Mouse (Mus musculus) liver, embryonic 11.5 days (tissue): ENCODE results near the gene Ndufc2. TPM values are rescaled to one million over a fixed set of nuclear protein-coding genes. Genes with fewer than 3 reads are reported as not detected.

Experiments
- ATAC-seq: fragments of 200-750 bp; cut with Nextera tagmentation; replicated peaks from 2 replicates; pipeline ENCODE4 v1.8.0; 2017; ENCODE audit warnings: moderate number of reproducible peaks, mild to moderate bottlenecking, moderate TSS enrichment, moderate library complexity; ENCODE audit not compliant: low FRiP score
- DNase-seq: peaks from one replicate; pipeline ENCODE4 v3.0.0-alpha.2; 2017; ENCODE audit warnings: low spot score
- H3K27ac ChIP-seq: fragments of 300-500 bp; sonication (generic); 2 replicates; pipeline ENCODE4 v1.5.1; 2014; ENCODE audit warnings: mild to moderate bottlenecking, low read depth, low read length, control low read depth
- H3K27me3 ChIP-seq: fragments of 300-500 bp; sonication (generic); replicated peaks from 2 replicates; pipeline ENCODE4 v1.6.1; 2014; ENCODE audit warnings: low read length, mixed read lengths; ENCODE audit not compliant: control insufficient read depth, insufficient read depth
- H3K36me3 ChIP-seq: fragments of 300-500 bp; sonication (generic); 2 replicates; pipeline ENCODE4 v1.6.1; 2014; ENCODE audit warnings: mild to moderate bottlenecking, low read length, moderate library complexity, mixed read lengths; ENCODE audit not compliant: control insufficient read depth, insufficient read depth
- H3K4me1 ChIP-seq: fragments of 300-500 bp; sonication (generic); replicated peaks from 2 replicates; pipeline ENCODE4 v1.6.1; 2014; ENCODE audit warnings: low read length, mixed read lengths; ENCODE audit not compliant: control insufficient read depth, insufficient read depth
- H3K4me2 ChIP-seq: fragments of 300-500 bp; sonication (generic); 2 replicates; pipeline ENCODE4 v1.6.1; 2014; ENCODE audit warnings: mild to moderate bottlenecking, control low read depth, moderate library complexity
- H3K4me3 ChIP-seq: fragments of 300-500 bp; sonication (generic); 2 replicates; pipeline ENCODE4 v1.5.1; 2014; ENCODE audit warnings: low read depth, low read length, control low read depth
- H3K9ac ChIP-seq: fragments of 300-500 bp; sonication (generic); 2 replicates; pipeline ENCODE4 v1.6.1; 2014; ENCODE audit warnings: low read depth, low read length, control low read depth
- H3K9me3 ChIP-seq: fragments of 300-500 bp; sonication (generic); 2 replicates; pipeline ENCODE4 v1.6.1; 2016; ENCODE audit warnings: low read length, inconsistent platforms, mixed read lengths; ENCODE audit not compliant: control insufficient read depth
- whole genome bisulfite sequencing: fragments of 180-500 bp; shearing (Covaris S2); extraction: QIAGEN DNeasy Blood & Tissue Kit; methylation state at CpG from one replicate; pipeline ENCODE4 v1.1.7; 2014; 5-methylcytosine and 5-hydroxymethylcytosine counted together
- polyA plus RNA-seq: library from polyadenylated mRNA; unstranded; fragments of >200 nt; fragmentation: Nextera tagmentation; extraction: Ambion mirVana; gene quantifications from 2 replicates; pipeline ENCODE4 v1.2.1, GENCODE M21; 2014

Ndufc2 gene
- polyA plus RNA-seq, 1 experiment from 2014 or later, result 359 TPM

DNA sequence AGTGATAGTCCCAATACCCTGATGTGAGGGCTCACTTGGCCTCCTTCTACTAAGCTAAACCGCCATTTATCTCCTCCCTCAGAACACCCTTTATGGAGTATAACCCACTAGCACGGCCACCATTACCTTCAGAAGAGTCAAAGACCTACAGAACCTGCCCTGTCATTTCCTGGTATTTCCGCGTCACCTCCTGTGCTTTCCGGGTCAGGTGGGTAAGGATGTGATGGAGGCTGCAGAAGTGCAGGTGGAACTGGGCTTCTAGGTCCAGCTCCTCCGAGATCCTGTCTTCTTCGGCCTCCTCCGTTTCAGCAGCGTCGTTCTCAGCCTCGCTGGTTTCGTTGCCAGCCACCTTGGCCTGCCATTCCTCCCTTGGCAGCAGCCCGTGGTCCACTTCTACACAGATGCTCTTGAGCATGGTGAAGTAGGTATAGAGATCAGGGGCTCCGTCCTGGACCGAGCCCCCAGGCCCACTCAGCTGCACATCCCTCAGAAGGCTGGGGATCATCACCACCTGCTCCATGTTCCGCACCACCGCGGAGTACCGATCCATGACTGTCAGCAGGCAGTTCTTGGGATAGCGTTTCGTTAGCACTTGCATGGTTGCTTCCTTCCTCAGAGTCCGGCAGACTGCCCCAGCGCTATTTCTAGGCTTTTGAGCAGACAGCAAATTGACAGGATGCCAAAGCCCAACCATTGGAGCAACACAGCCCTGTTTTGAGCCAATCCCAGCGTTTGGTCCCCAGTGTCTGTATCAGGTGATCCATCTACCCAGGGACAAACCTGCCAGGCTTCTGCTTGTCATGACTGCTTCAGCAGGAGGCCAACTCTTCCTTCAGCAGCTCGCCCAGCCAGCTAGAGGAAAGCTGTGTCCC is 17.3 kb downstream of the Ndufc2 start, which contains the start of gene Thrsp:
Gene Thrsp (minus strand): TSS at position 825 of the 872 bp plus-strand sequence.
- no peaks in the 10 kb centered on the region for H3K27me3 ChIP-seq
- ATAC-seq (no peak), DNase-seq (no peak)
- no peak within 1 kb of the TSS for H3K4me2 ChIP-seq
- H3K9ac ChIP-seq, result no peak within 1 kb of the TSS
- 72% methylated on average over 25 of the region's 25 CpGs for WGBS
- H3K4me1 ChIP-seq, result peaks cover 5% of the 10 kb centered on the region; the same call in 1 of the 2 replicates
- no peaks in the 10 kb centered on the region for H3K36me3 ChIP-seq
- no peaks in the 10 kb centered on the region for H3K9me3 ChIP-seq
- no peak within 1 kb of the TSS for H3K4me3 ChIP-seq
- no peak within 1 kb of the TSS for H3K27ac ChIP-seq

DNA sequence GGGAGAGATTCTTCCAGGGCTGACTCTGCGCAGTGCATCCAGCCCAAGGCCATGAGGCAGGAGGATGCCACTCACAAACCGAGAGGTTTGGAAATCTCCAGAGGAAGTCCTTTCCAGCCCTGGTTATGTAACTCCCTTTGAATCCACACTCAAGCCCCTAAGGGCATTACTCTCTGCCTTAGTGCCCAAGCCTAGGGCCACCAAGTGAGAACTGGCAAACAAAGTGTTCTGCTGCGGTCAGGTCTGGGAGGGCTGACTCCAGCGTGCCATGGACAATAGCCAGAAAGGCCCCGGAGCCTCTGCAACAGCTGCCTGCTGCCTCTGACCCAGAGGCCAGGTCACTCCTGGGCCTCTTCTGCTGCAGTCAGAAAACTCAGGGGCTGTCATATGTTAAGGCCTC is 18.9 kb downstream of the Ndufc2 start:
- H3K9ac ChIP-seq, result no peak overlapping the region
- H3K27me3 ChIP-seq, result no peaks in the 10 kb centered on the region
- H3K36me3 ChIP-seq, result no peaks in the 10 kb centered on the region
- WGBS, result 77% methylated on average over 5 of the region's 5 CpGs
- ATAC-seq, result no peak
- DNase-seq, result no peak
- no peak overlapping the region for H3K27ac ChIP-seq
- no peak overlapping the region for H3K4me3 ChIP-seq
- no peak overlapping the region for H3K4me2 ChIP-seq
- H3K4me1 ChIP-seq, result peaks cover 5% of the 10 kb centered on the region; the same call in 1 of the 2 replicates
- H3K9me3 ChIP-seq, result no peaks in the 10 kb centered on the region

DNA sequence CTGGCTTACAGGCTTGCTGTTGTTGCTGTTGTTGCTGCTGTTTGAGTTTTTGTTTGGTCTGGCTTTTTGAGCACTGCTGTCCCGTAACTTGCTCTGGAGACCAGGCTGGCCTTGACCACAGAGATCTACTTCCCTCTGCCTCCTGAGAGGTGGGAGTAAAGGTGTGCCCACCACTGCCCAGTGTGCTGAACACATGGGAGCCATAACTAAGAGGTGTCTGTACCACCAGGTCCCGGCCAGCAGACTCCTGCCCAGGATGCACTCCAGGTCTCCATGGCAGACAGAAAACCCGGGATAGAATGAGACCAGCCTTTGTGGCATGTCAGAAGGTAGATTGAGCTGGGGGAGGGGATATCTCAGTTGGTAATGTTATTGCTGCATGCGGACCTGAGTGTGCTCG is 19.4 kb downstream of the Ndufc2 start:
- WGBS, result 83% methylated on average over 5 of the region's 5 CpGs
- Histone ChIP-seq H3K9ac (no peak overlapping the region), H3K4me1 (peaks cover under 1% of the 10 kb centered on the region; the same call in 1 of the 2 replicates), H3K27ac (no peak overlapping the region), H3K9me3 (no peaks in the 10 kb centered on the region), H3K36me3 (no peaks in the 10 kb centered on the region), H3K4me2 (no peak overlapping the region), H3K27me3 (no peaks in the 10 kb centered on the region), H3K4me3 (no peak overlapping the region)
- DNase-seq (no peak), ATAC-seq (no peak)

DNA sequence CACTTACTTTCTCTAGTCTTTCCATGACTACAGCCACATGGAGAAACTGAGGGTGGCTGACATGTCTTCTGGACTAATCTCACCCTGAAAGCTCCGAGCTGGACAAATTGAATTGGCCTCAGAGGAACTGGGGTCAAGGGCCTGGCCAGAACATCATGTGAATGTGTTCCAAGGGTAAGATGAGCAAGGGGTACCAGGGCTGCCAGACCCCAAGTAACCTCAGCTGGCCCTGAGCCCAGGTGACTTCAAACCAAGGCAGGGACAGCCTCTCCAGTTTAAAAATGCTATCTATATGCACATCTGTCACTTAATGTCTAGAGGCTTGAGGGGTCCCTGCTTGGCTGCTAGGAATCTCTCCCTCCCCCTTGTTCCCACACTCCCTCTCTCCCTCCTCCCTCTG is 20.6 kb downstream of the Ndufc2 start:
- no peak overlapping the region for H3K9ac ChIP-seq
- 56% methylated on average over 1 of the region's 1 CpGs for WGBS

DNA sequence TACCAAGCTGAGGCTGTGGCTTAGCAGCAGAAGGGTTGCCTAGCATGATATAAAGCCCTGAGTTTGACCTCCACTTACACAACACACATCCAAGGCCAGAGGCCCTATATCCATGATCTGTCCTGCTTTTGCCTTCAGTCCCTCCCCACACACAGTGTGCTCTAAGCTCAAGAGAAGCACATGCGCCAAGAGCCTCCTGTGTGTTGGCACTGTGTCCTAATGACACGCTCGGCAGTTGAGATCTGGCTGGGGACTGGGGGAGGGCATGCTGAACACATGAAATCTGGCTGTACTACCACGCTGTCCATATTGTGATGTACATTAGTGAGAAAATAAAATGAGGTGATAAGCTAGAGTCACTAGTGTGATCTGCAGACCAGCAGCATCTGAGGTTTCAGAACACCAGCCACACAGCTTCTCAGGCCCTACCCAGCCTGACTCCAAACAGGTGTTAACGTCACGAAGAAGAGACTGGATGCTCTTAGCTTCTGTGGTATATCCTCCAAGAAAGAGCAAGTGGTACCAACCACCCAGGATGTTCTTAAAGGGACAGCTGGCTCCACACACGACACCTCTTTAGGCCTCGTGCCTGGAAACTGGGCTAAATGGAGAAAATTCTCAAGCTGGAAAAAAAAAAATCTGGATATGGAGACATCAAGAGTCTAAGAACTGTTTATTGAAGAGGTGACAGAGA is 21.3 kb downstream of the Ndufc2 start:
- no peaks in the 10 kb centered on the region for H3K27me3 ChIP-seq
- H3K4me2 ChIP-seq, result no peak overlapping the region
- H3K9me3 ChIP-seq, result no peaks in the 10 kb centered on the region
- no peak for DNase-seq
- H3K4me1 ChIP-seq, result no peaks in the 10 kb centered on the region
- ATAC-seq, result no peak; the same call in 1 of the 2 replicates
- H3K9ac ChIP-seq, result no peak overlapping the region
- WGBS, result 77% methylated on average over 8 of the region's 8 CpGs
- H3K4me3 ChIP-seq, result no peak overlapping the region
- no peaks in the 10 kb centered on the region for H3K36me3 ChIP-seq
- H3K27ac ChIP-seq, result no peak overlapping the region

More for the DNA sequence above, 20.6 kb downstream of the Ndufc2 start:
- H3K36me3 ChIP-seq, result no peaks in the 10 kb centered on the region
- H3K4me3 ChIP-seq, result no peak overlapping the region
- ATAC-seq, result no peak
- H3K4me1 ChIP-seq, result no peaks in the 10 kb centered on the region
- H3K4me2 ChIP-seq, result no peak overlapping the region
- no peak for DNase-seq
- H3K27me3 ChIP-seq, result no peaks in the 10 kb centered on the region
- no peaks in the 10 kb centered on the region for H3K9me3 ChIP-seq
- H3K27ac ChIP-seq, result no peak overlapping the region

DNA sequence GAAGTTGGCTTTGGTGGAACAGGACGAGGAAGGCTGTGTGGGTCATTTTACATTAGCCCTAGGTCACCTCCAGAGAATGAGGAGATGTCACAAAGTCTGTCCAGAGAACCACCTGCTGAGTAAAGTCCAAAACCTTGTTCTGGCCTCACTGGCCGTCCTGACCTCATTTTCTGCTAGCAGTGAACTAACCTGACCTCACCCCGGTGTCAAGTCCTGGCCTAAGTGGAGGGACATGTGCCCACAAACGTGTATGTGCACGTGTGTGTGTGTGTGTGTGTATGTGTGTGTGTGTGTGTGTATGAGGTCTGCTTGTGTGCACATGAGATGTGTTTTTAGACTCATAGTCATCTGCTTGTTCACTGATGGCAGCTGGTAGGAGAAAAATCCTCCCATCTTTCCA is 24.0 kb downstream of the Ndufc2 start:
- H3K36me3 ChIP-seq, result no peaks in the 10 kb centered on the region
- WGBS, result 47% methylated on average over 5 of the region's 5 CpGs
- H3K4me3 ChIP-seq, result no peak overlapping the region
- no peaks in the 10 kb centered on the region for H3K27me3 ChIP-seq
- no peak overlapping the region for H3K4me2 ChIP-seq
- ATAC-seq (no peak), DNase-seq (no peak)
- H3K9me3 ChIP-seq, result no peaks in the 10 kb centered on the region
- H3K27ac ChIP-seq, result no peak overlapping the region
- H3K9ac ChIP-seq, result no peak overlapping the region
- H3K4me1 ChIP-seq, result no peaks in the 10 kb centered on the region

DNA sequence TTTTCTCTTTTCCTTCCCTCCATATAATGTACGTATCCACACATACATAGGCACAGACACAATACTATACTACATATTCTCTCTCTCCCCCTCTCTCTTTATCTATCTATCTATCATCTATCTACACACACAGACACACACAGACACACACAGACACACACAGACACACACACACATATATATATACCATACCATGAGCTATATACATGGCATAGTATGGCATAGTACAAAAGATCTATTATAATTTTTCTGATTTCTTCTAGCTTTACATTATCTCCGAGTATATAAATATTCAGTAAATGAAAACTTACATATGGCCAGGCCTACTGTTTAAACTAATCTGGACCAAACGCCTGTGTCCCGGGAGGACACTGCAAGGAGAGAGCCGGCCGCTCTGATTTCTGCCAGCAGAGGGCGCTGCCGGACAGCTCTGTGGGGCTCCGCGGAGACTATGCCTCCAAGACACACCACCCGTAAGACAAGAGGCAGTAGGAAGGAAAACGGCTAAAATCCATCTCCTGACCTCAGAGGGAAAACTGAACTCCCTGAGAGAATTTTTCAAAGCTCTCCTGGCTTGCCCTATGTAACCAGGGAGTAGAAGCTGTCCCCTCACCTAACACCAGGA is 24.9 kb downstream of the Ndufc2 start:
- ATAC-seq (peak; percentile 78), DNase-seq (peak; percentile 86)
- Histone ChIP-seq H3K9me3 (no peaks in the 10 kb centered on the region), H3K36me3 (no peaks in the 10 kb centered on the region), H3K9ac (no peak overlapping the region), H3K4me2 (no peak overlapping the region), H3K4me3 (no peak overlapping the region), H3K4me1 (no peaks in the 10 kb centered on the region; the same call in 1 of the 2 replicates), H3K27me3 (no peaks in the 10 kb centered on the region), H3K27ac (no peak overlapping the region)
- 9% methylated on average over 12 of the region's 12 CpGs for WGBS

DNA sequence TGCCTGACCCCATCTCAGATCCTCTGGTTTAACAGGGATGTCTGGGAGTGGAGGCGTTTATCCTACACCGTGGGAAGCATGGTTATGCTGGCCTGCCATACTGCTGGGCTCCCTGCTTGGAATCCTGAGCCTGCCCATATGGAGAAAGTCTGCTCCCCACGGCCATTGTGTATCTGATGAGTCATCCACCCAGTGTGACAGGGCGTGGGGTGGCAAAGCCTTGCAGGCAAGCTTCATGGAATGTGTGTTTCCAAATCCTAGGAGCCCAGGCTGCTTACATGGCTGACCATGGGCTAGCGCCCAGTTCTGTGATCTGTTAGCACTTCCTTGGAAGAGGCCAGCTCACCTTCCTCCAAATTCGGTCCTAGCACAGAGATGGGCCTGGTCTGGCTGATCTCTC is 26.8 kb downstream of the Ndufc2 start:
- no peak for ATAC-seq
- Histone ChIP-seq H3K4me2 (no peak overlapping the region), H3K9ac (no peak overlapping the region), H3K27me3 (no peaks in the 10 kb centered on the region), H3K9me3 (no peaks in the 10 kb centered on the region), H3K36me3 (no peaks in the 10 kb centered on the region), H3K27ac (no peak overlapping the region), H3K4me3 (no peak overlapping the region), H3K4me1 (no peaks in the 10 kb centered on the region; the same call in 1 of the 2 replicates)
- DNase-seq, result no peak
- WGBS, result 64% methylated on average over 6 of the region's 6 CpGs
